Mouse (Mus musculus): Measurements from ENCODE around the gene Ap1m2.

DNA sequence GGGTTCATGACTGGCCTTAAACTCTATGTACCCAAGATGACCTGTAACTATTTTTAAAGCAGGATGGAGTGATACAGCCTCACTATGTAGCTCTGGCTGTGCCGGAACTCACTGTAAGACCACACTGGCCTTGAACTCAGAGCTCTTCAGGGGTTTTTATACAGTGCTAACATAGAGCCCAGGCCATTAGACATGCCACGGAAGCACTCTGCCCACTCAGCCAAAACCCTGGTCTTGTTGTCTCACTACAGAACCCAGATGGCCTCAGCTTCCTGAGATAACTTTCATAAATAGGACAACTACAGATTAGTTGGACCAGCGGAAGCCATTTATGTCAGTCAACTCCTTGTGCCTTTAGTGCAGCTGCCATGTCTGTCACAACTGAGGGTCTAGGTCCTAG, 37.8 kb downstream of the Ap1m2 start:
- TF ChIP-seq CTCF (IDR thresholded peaks at IDR 0.05; ENCODE audit: borderline replicate concordance, insufficient read depth, low read depth, low read length), result no peak
- TF ChIP-seq POLR2A (IDR thresholded peaks at IDR 0.05; ENCODE audit: borderline replicate concordance, insufficient read depth, low read length), result no peak

Measured in cerebellum, adult 2 months (tissue).